Mouse (Mus musculus): ENCODE data around the gene Vav2.

Gene Vav2

GRCm38 (mm10) chr2:27441767-27442707 lies 15.2 kb upstream of the Vav2 start, which contains the start of gene Brd3os:
Brd3os (plus strand) TSS chr2:27442324.
- DNase-seq (ENCODE audit: low read depth, low spot score), result peak; percentile 99

GRCm38 (mm10) chr2:27438281-27438680 lies 11.4 kb upstream of the Vav2 start:
- no peak for DNase-seq (ENCODE audit: low read depth, low spot score)

- DNase-seq (ENCODE audit: low read depth, low spot score), result no peak
These were observed 11.0 kb upstream of the Vav2 start for GRCm38 (mm10) chr2:27437876-27438275.

GRCm38 (mm10) chr2:27432599-27432998 lies 5.8 kb upstream of the Vav2 start:
- no peak for DNase-seq (ENCODE audit: low read depth, low spot score)

GRCm38 (mm10) chr2:27430621-27431020 lies 3.8 kb upstream of the Vav2 start:
- DNase-seq (ENCODE audit: low read depth, low spot score), result no peak

GRCm38 (mm10) chr2:27428071-27428470 lies 1.2 kb upstream of the Vav2 start:
- peak; percentile 84 for DNase-seq (ENCODE audit: low read depth, low spot score)

- no peak for DNase-seq (ENCODE audit: low read depth, low spot score)
These were observed 403 bp downstream of the Vav2 start for GRCm38 (mm10) chr2:27426406-27426854.

GRCm38 (mm10) chr2:27425751-27426405 lies 955 bp downstream of the Vav2 start:
- DNase-seq (ENCODE audit: low read depth, low spot score), result no peak

GRCm38 (mm10) chr2:27425161-27425611 lies 1.6 kb downstream of the Vav2 start:
- DNase-seq (ENCODE audit: low read depth, low spot score), result no peak

- DNase-seq (ENCODE audit: low read depth, low spot score), result no peak
These were observed 3.2 kb downstream of the Vav2 start for GRCm38 (mm10) chr2:27423596-27423995.

- DNase-seq (ENCODE audit: low read depth, low spot score), result no peak
These were observed 5.4 kb downstream of the Vav2 start for GRCm38 (mm10) chr2:27421293-27422068.

- no peak for DNase-seq (ENCODE audit: low read depth, low spot score)
These were observed 8.2 kb downstream of the Vav2 start for GRCm38 (mm10) chr2:27418577-27419070.

- DNase-seq (ENCODE audit: low read depth, low spot score), result no peak
These were observed 9.1 kb downstream of the Vav2 start for GRCm38 (mm10) chr2:27417648-27418153.

GRCm38 (mm10) chr2:27416425-27416824 lies 10.4 kb downstream of the Vav2 start:
- DNase-seq (ENCODE audit: low read depth, low spot score), result no peak

GRCm38 (mm10) chr2:27415060-27415783 lies 11.6 kb downstream of the Vav2 start:
- DNase-seq (ENCODE audit: low read depth, low spot score), result no peak

GRCm38 (mm10) chr2:27413936-27414657 lies 12.7 kb downstream of the Vav2 start:
- DNase-seq (ENCODE audit: low read depth, low spot score), result no peak

GRCm38 (mm10) chr2:27413582-27413935 lies 13.3 kb downstream of the Vav2 start:
- DNase-seq (ENCODE audit: low read depth, low spot score), result no peak

GRCm38 (mm10) chr2:27412245-27412800 lies 14.5 kb downstream of the Vav2 start:
- no peak for DNase-seq (ENCODE audit: low read depth, low spot score)

GRCm38 (mm10) chr2:27411688-27412174 lies 15.1 kb downstream of the Vav2 start:
- DNase-seq (ENCODE audit: low read depth, low spot score), result no peak
